Mouse (Mus musculus) fat pad, adult 2 months (tissue): ENCODE measurements around the gene Scyl2.
A peak's percentile ranks its signal among the peaks of the same experiment; 100 is the strongest.
"Not testable (repeated sequence)": the region's sequence is repeated elsewhere in the genome, so short reads cannot be mapped to it uniquely, and the experiment has no call there.

ENCODE experiments used
- DNase-seq: peaks from one replicate; pipeline ENCODE4 v3.0.0-alpha.2; 2011; ENCODE audit warnings: low read depth, low spot score; ENCODE audit errors: extremely low read depth

Gene Scyl2

DNA sequence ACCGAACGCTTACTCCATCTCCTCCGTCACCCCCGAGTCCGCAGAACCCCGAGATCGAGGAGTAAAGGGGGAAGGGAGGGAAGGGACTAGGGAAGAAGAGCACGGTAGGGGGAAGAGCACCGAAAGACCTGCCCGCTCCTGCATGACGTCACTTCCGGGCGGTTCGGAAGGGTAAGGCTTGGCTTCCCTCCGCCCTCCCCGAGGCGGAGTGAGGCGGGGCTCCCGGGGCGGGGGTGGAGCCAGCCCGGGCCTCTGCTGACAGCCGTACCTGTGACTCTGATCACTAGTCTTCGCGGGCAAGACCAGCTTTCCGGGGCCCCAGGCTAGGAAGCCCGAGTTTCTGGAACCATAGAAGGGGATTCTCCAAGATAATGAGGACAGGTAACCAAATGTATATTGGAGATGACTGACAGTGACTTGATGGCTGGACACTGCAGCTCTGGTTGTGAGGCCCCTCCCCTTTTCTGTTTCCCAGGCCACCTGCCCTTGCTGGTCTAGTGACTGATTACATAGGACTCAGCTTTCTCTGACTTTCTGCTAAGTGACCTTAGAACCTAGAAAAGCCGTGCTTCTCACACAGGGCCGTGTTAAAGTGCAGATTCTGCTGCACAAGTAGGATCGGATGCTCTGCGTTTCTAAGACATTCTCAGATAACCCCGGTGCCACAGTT, at the start of gene Scyl2:
TSS of gene Scyl2 (minus strand) at position 147 of the 670 bp plus-strand sequence.
- DNase-seq = no peak

DNA sequence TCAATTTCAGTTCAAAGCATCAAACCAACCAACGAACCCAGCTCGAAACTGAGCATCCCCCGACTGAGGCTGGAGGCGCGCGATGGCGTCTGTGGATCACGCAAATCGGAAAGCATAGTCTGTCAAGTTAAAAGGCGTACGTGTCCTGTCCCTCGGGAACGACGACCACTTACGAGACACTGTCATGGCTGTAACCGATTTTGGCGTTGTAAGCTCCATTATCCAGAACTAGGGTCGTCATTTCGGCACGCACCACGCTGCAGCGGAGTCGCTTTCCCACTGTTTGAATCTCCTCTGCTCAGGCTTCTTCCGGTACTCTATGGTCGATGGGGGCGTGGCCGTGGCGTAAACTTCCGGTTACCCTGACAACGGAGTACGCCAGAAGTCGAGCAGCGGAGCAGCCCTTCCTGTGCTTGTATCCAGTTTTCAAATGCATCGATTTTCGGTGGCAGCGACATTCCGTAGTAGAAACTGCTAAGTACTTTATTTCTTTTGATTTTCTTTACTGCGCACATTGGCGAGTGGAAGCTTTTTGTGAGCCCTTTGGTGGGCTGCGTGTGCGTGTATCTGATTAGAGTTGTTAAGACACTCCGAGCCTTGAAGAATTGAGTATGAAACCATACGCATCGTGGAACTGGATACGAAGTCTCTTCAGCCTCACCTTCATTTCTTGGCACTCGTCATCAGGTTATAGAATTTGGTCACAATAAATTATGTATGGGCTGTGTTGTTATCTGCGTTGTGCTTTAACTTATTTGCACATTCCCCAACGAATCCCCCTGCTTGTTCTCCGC, 46.1 kb upstream of the Scyl2 start, which contains the start of gene Actr6:
TSS of gene Actr6 (minus strand) at position 295 of the 794 bp plus-strand sequence.
- peak; percentile 55 for DNase-seq

DNA sequence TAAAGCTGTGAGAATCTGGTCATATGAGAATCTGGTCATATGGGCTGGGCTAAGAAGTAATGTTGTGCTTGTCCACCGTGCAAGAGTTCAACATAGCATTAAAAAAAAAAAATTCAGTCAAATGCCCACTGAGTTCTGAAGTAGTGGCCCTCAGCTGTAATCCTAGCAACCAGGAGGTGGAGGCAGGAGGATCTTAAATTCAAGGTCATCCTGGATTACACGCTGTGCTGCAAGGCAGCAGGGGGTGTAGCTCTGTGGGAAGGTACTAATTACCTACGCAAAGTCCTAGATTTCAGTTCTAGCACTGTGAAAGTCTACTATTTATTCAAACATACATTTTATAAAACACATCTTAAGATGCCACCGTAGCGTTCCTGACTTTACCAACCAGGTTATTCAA, 45.3 kb upstream of the Scyl2 start:
- no peak for DNase-seq

- DNase-seq = no peak
Measured at GRCm38 (mm10) chr10:89730386-89730785, 44.3 kb upstream of the Scyl2 start.

GRCm38 (mm10) chr10:89722247-89723195, 36.4 kb upstream of the Scyl2 start:
- peak; percentile 85 for DNase-seq

DNA sequence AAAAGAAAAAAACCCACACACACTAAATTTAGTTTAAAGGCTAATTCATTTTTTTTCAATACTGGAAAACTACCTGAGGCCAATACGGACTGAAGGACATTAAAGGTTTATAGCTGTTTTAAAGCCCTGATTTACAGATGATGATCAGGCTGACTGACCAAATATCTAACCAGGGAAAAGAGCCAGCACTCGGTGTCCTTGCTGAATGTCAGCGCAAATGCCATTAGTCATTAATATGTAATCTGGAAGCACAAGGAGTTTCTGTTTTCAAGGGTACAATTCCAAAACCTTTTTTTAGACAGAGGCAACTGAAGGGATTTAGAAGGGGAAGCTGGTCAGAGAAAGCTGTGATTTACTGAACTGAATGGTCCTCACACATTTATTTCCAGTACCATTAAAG, 34.7 kb upstream of the Scyl2 start:
- peak; percentile 59 for DNase-seq

DNA sequence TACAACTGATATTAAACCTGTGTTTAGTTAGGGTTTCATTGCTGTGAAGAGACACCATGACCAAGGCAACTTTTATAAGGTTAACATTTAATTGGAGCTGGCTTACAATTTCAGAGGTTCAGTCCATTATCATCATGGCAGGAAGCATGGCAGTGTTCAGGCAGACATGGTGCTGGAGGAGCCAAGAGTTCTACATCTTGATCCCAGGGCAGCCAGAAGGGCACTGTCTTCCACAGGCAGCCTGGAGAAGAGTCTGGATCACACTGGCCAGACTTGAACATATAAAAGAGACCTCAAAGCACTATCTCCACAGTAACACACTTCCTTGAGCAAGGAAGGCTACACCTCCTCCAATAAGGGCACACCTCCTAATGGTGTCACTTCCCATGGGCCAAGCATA, 34.2 kb upstream of the Scyl2 start:
- DNase-seq = no peak

DNA sequence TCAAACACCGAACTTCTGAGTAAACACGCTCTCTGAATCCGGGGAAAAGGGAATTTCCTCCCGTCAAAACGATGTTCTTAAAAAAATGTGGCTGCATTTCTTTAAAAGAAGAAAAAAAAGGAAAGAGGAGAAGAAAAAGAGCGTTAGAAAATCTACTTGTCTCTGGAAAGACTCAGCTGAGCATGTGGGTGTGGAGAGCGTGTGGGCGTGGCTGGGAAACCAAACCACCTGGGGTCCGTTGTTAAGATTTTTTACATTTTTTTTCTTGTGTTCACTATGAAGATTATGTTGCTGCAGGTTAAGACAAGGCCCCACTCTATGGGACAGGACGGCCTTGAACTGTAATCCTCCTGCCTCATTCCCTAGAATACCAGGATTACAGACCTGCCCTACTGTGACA, 28.8 kb upstream of the Scyl2 start:
- no peak for DNase-seq

DNA sequence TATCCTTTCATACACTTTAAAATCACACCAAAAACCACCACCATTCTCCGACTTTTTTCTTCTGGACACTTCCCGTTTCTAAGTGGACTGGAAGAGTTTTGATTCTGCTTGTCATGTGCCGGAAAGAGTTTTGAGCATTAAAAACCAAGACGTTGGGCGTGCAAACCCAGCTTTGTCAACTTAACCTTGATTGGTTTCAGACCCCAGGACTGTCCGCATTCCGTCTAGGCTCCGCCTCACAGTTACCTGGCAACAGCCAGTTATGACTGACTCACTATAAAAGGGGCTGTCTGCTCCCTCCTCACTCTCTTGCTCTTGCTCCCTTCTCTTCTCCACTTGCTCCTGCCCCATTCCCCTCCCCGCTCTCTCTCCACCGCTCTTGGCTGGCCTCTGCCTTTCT, 22.6 kb upstream of the Scyl2 start:
- no peak for DNase-seq

GRCm38 (mm10) chr10:89707397-89707796, 21.3 kb upstream of the Scyl2 start:
- no peak for DNase-seq

- DNase-seq = no peak
Measured at GRCm38 (mm10) chr10:89703042-89703441, 17.0 kb upstream of the Scyl2 start.

- no peak for DNase-seq
Measured at GRCm38 (mm10) chr10:89697956-89698355, 11.9 kb upstream of the Scyl2 start.

GRCm38 (mm10) chr10:89696270-89696669, 10.2 kb upstream of the Scyl2 start:
- not testable (repeated sequence) for DNase-seq

DNA sequence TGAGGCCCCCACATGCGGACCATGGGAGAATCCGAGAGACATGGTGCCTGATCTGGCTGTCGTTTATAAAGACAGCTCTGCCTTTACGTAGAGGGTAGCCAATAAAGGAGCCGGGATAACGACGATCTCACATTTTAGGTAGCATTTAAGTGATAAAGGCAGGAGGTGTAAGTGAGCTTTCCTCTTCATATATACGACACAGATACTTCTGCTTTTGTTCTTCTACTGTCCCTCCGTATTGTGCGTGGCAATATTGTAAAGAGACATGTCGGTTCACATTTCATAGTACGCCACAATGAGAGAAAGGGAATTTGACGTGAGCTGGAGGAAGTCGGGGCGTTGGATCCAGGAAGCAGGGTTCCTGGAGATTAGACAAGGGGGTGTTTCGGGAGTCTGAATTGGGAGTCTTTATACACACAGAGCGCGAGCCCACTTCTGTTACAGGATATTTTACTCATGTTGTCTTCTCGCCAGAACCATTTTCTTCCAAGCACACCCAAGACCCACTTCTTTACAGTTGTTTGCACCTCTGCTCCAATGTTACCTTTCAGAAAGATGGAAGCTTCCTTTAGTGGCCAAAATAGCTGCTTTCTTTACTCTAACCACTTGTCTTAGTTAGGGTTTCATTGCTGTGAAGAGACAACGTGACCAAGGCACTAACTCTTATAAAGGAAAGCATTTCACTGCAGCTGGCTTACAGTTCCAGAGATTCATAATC, 9.3 kb upstream of the Scyl2 start:
- DNase-seq = no peak

DNA sequence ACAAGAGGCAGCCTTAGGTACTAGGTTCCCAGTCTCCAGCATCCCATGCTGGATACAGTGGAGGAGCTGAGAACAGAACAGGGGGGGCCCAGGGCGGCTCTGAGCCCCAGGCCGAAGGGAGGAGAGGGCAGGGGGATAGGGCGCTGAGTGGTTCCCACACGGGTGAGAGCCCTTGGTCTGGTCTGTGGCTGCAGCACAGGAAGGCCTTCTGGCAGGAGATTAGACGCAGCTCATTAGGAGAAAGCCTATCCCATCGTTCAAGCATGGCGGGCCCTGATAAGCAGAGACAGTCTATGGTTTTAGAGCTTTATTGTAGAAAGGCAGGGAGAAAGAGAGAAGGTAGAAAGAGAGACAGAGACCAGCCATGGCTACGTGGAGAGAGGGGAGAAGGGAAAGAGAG, 3.9 kb upstream of the Scyl2 start:
- no peak for DNase-seq

- no peak for DNase-seq
Measured at GRCm38 (mm10) chr10:89687455-89687854, 1.4 kb upstream of the Scyl2 start.

DNA sequence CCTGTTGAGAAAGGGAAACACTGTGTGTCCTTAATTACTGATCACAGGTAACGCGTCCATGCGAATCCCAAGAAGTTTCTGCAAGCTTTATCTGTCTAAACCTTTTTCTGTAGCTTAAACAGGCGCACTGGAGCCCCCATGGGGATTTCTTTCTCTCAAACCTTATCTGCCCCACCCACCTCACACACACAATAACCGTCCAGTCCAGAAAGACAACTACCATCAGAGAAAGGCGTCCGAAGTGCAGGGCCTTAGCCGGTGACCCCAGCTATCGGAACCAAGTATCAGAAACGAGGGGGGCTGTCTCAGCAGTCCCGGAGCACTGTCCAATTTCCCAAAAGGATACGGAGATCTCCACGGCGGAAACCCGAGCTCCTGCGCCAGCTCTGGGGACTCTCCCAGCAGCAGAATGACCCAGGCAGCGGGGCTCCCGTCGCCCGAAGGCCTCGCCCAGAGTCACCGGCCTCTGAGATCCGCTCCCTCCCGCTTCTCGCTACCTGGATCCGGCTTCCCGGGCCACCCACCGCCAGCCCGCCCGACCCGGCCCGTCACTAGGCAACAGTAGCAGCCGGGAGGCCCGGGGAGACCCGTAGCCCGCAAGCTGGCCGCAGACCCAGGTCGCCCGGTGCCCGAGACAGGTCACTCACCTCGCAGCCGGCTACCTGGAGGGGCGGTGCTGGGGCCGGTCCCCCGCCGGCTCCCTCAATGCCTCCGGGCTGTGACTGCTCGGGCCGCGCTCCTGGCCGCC, 520 bp downstream of the Scyl2 start:
- DNase-seq = no peak

DNA sequence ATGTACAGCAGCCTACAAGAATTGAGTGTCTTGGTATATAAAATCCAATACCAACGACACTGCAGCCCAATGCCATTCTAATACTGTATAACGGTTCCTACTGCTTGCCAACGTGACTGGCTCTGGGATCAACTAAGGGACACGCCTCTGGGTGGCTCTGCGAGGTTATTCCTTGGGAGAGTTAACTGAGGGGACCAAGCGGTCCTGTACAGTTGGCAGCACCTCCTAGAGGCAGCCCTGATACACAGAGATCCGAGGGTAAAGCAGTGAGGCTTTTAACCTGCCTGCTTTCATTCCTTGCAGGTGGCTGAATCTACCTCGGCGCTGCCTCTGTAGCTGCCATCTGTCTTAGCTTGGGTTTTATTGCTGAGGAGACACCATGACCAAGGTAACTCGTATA, 3.1 kb downstream of the Scyl2 start:
- no peak for DNase-seq

GRCm38 (mm10) chr10:89682157-89682556, 3.9 kb downstream of the Scyl2 start:
- no peak for DNase-seq

DNA sequence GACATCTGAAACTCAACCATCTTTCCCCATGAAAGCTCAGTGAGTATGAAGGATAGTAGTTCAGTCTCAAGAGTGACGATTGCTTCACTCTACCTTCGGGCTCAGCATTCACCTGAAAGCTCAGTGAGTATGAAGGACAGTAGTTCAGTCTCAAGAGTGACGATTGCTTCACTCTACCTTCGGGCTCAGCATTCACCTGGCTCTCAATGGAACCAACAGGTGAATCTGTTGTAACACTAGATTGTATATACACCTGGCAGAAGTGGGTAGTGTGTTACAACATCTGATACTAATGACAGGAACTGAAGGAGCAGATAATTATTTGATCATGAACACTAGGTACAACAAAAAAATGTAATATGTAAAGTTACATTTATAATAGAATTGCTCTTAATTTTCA, 4.4 kb downstream of the Scyl2 start:
- DNase-seq = peak; percentile 94
